Mouse (Mus musculus) limb, embryonic 10.5 days (tissue): ENCODE data around the gene Pfdn6. TPM values are rescaled to one million over a fixed set of nuclear protein-coding genes. Genes with fewer than 3 reads are reported as not detected.

Experiments
- DNase-seq: peaks from one replicate; pipeline ENCODE4 v3.0.0-alpha.2; 2017; ENCODE audit warnings: low spot score
- H3K27ac ChIP-seq: fragments of 300-500 bp; sonication (generic); 2 replicates; pipeline ENCODE4 v1.5.1; 2016; ENCODE audit warnings: mild to moderate bottlenecking
- H3K27me3 ChIP-seq: fragments of 300-500 bp; sonication (generic); 2 replicates; pipeline ENCODE4 v1.6.1; 2016; ENCODE audit warnings: low read depth, mild to moderate bottlenecking; ENCODE audit not compliant: poor library complexity, severe bottlenecking
- H3K36me3 ChIP-seq: fragments of 300-500 bp; sonication (generic); 2 replicates; pipeline ENCODE4 v1.6.1; 2016; ENCODE audit warnings: mild to moderate bottlenecking, moderate library complexity
- H3K4me1 ChIP-seq: fragments of 300-500 bp; sonication (generic); 2 replicates; pipeline ENCODE4 v1.6.1; 2016
- H3K4me3 ChIP-seq: fragments of 300-500 bp; sonication (generic); 2 replicates; pipeline ENCODE4 v1.5.1; 2016; ENCODE audit warnings: mild to moderate bottlenecking, moderate library complexity
- H3K9me3 ChIP-seq: fragments of 300-500 bp; sonication (generic); replicated peaks from 2 replicates; pipeline ENCODE4 v1.6.1; 2016; ENCODE audit warnings: mild to moderate bottlenecking
- WGBS: fragments of 180-500 bp; shearing (Covaris S2); methylation state at CpG from one replicate; pipeline ENCODE4 v1.1.7; 2016; 5-methylcytosine and 5-hydroxymethylcytosine counted together
- polyA plus RNA-seq: library from polyadenylated mRNA; unstranded; fragments of >200 nt; fragmentation: Nextera tagmentation; extraction: Ambion mirVana; gene quantifications from 2 replicates; pipeline ENCODE4 v1.2.1, GENCODE M21; 2016

The Pfdn6 gene
- polyA plus RNA-seq, 1 experiment from 2014 or later, result 212 TPM

DNA sequence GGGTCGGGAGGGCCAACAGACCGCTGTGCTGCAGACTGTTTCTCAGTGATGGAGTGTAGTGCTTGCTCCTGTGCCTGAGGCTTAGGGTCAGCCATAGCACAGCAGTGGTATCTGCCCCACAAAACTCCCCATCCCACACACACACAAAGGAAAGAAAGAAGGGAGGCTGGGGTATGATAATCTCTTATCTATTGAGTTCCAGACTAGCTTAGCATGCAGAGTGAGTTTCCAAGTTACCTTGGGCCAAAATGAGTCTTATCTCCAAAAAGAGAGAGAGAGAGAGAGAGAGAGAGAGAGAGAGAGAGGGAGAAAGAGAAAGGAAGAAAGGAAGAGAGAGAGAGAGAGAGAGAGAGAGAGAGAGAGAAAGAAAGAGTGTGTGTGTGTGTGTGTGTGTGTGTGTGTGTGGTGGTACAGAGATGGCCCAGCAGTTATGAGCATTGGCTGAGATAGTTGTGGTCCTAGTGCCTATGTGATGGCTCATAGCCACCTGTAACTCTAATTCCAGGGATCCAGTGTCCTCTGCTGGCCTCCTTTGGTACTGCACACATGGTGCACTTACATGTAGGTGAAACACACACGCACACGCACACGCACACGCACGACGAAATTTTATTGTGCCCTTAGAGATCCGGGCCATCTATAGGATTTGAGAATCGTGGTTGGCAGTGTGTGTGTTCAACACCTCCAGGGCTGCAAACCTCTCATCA, 15.4 kb downstream of the Pfdn6 start:
- no peak overlapping the region for H3K27ac ChIP-seq
- no peak overlapping the region for H3K4me3 ChIP-seq
- H3K36me3 ChIP-seq, result peaks cover 15% of the 10 kb centered on the region

GRCm38 (mm10) chr17:33921361-33921760, 18.8 kb downstream of the Pfdn6 start:
- no peak overlapping the region for H3K4me3 ChIP-seq
- WGBS, result 87% methylated on average over 7 of the region's 7 CpGs
- H3K27me3 ChIP-seq, result peaks cover 7% of the 10 kb centered on the region; the same call in 1 of the 2 replicates

More for the DNA sequence above, 15.4 kb downstream of the Pfdn6 start:
- H3K27me3 ChIP-seq, result no peaks in the 10 kb centered on the region
- WGBS, result 83% methylated on average over 10 of the region's 10 CpGs
- H3K9me3 ChIP-seq, result no peaks in the 10 kb centered on the region
- no peak for DNase-seq
- peaks cover 27% of the 10 kb centered on the region for H3K4me1 ChIP-seq

DNA sequence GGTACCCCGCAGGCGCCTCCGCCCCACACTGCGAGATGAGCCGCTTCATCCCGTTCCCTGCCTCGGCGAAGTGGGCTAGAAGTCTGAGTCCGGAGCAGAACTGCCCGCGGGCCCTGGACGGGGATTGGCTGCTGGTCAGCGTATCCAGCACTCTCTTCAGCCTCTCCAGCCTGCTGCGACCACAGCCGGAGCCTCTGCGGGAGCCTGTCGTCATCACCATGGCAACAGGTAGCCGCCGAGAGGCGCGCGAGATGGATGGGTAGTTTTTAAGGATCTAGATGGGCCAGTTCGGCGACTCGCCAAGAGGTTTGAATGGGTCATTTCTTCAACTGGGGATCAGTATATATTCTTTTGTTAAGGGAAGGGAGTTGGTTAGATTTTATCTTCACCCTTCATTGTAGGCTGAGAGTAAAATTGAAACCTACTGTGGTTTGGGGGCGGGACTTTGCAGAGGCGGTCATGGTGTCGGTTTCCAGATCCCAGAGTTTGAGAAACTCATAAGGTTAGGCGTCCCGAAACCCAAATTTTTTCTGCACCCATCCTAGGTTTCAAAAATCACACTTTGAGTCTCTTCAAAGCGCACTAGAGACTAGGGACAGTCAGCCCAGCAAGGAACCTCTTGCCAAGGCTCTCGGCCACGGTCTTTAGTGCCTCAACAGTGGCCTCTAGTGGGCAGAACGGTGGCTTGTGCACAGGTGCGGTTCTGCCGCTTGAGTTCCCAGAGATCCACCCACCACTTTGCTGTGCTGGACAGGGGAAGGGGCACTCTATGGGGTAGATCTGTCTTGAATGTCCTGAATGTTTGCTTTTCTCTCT, 19.7 kb downstream of the Pfdn6 start:
- Histone ChIP-seq H3K27ac (peak overlapping the region; percentile 79), H3K27me3 (peaks cover 7% of the 10 kb centered on the region; the same call in 1 of the 2 replicates), H3K4me3 (peak overlapping the region; percentile 73), H3K9me3 (no peaks in the 10 kb centered on the region), H3K36me3 (peaks cover 19% of the 10 kb centered on the region), H3K4me1 (peaks cover 39% of the 10 kb centered on the region)
- peak; percentile 88 for DNase-seq
- WGBS, result under 1% methylated on average over 36 of the region's 36 CpGs

More at GRCm38 (mm10) chr17:33921361-33921760, 18.8 kb downstream of the Pfdn6 start:
- H3K36me3 ChIP-seq, result peaks cover 26% of the 10 kb centered on the region
- DNase-seq, result no peak
- no peak overlapping the region for H3K27ac ChIP-seq
- H3K9me3 ChIP-seq, result no peaks in the 10 kb centered on the region
- H3K4me1 ChIP-seq, result peaks cover 39% of the 10 kb centered on the region

GRCm38 (mm10) chr17:33919351-33920281, 20.5 kb downstream of the Pfdn6 start:
- H3K4me1 ChIP-seq, result peaks cover 46% of the 10 kb centered on the region
- peaks cover 7% of the 10 kb centered on the region; the same call in 1 of the 2 replicates for H3K27me3 ChIP-seq
- H3K27ac ChIP-seq, result peak overlapping the region; percentile 79
- DNase-seq, result peak; percentile 62
- WGBS, result under 1% methylated on average over 52 of the region's 52 CpGs
- H3K4me3 ChIP-seq, result peak overlapping the region; percentile 73
- no peaks in the 10 kb centered on the region for H3K9me3 ChIP-seq
- peaks cover 26% of the 10 kb centered on the region for H3K36me3 ChIP-seq

DNA sequence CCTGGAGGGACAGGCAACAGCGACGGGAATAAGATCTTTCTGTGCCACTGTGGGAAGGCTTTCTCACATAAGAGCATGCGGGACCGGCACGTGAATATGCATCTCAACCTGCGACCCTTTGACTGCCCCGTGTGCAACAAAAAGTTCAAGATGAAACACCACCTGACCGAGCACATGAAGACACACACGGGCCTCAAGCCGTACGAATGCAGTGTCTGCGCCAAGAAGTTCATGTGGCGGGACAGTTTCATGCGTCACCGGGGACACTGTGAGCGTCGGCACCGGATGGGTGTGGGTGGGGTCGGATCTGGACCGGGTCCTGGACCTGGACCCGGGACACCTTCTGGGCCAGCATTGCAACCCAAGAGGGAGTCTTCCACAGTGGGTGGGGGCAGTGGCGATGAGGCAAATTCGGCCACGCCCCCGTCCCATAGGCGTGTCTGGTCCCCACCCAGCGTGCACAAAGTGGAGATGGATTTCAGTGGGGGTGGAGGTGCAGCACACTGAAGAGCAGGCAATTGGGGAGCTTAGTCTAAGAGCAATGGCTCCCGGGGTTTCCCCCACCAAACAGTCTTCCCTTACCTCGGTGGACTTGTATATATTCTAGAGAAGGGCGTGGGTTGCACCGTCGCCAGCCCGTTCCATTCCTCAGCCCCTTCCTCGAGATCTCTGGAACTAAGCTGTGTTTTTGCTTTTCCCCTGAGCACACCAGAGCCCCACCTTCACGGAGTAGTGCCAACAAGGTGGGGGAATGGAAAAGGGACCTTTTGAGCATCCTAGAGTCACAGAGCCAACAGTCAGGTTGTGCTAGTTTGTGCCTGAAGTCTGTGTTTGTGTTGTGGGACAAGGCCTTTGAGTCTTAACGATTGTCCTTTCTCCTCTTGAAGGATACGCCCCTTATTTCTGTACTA, 21.6 kb downstream of the Pfdn6 start:
- H3K36me3 ChIP-seq, result peaks cover 36% of the 10 kb centered on the region
- peak overlapping the region; percentile 73 for H3K4me3 ChIP-seq
- H3K27ac ChIP-seq, result no peak overlapping the region
- H3K4me1 ChIP-seq, result peaks cover 47% of the 10 kb centered on the region
- peaks cover 7% of the 10 kb centered on the region; the same call in 1 of the 2 replicates for H3K27me3 ChIP-seq
- DNase-seq, result no peak
- 56% methylated on average over 37 of the region's 37 CpGs for WGBS
- H3K9me3 ChIP-seq, result no peaks in the 10 kb centered on the region

GRCm38 (mm10) chr17:33917656-33918292, 22.4 kb downstream of the Pfdn6 start:
- H3K27ac ChIP-seq, result no peak overlapping the region
- 82% methylated on average over 18 of the region's 18 CpGs for WGBS
- peaks cover 7% of the 10 kb centered on the region; the same call in 1 of the 2 replicates for H3K27me3 ChIP-seq
- no peak for DNase-seq
- H3K9me3 ChIP-seq, result no peaks in the 10 kb centered on the region
- H3K4me1 ChIP-seq, result peaks cover 47% of the 10 kb centered on the region
- peaks cover 44% of the 10 kb centered on the region for H3K36me3 ChIP-seq
- peak overlapping the region; percentile 72 for H3K4me3 ChIP-seq

GRCm38 (mm10) chr17:33916847-33917655, 23.1 kb downstream of the Pfdn6 start:
- Histone ChIP-seq H3K9me3 (no peaks in the 10 kb centered on the region), H3K36me3 (peaks cover 51% of the 10 kb centered on the region), H3K27me3 (peaks cover 7% of the 10 kb centered on the region; the same call in 1 of the 2 replicates), H3K27ac (no peak overlapping the region), H3K4me1 (peaks cover 47% of the 10 kb centered on the region), H3K4me3 (peak overlapping the region; percentile 72)
- DNase-seq, result no peak
- 82% methylated on average over 31 of the region's 31 CpGs for WGBS

DNA sequence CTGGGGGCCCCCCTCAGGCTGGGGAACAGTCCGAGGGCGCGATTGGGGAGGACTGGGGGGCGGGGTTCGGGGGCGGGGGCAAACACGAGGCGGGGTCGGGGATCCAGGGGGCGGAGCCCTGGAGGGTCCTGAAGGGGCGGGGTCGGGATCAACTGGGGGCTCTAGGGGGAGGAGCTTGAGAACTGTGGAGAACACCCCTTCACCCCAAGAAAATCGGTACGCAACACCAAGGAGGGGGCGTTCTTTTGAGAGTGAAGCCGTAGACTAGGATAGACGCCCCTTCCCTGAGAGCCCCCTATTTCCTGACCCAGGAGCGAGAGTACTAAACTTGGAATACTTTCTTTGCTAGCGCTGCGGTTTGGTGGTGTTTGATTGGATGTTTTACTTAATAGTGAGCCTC, 23.8 kb downstream of the Pfdn6 start:
- H3K27me3 ChIP-seq, result peaks cover 7% of the 10 kb centered on the region; the same call in 1 of the 2 replicates
- DNase-seq, result no peak
- 3% methylated on average over 15 of the region's 20 CpGs for WGBS
- H3K9me3 ChIP-seq, result no peaks in the 10 kb centered on the region
- H3K27ac ChIP-seq, result peak overlapping the region; percentile 94
- peaks cover 59% of the 10 kb centered on the region for H3K36me3 ChIP-seq
- peak overlapping the region; percentile 72 for H3K4me3 ChIP-seq
- peaks cover 49% of the 10 kb centered on the region for H3K4me1 ChIP-seq

DNA sequence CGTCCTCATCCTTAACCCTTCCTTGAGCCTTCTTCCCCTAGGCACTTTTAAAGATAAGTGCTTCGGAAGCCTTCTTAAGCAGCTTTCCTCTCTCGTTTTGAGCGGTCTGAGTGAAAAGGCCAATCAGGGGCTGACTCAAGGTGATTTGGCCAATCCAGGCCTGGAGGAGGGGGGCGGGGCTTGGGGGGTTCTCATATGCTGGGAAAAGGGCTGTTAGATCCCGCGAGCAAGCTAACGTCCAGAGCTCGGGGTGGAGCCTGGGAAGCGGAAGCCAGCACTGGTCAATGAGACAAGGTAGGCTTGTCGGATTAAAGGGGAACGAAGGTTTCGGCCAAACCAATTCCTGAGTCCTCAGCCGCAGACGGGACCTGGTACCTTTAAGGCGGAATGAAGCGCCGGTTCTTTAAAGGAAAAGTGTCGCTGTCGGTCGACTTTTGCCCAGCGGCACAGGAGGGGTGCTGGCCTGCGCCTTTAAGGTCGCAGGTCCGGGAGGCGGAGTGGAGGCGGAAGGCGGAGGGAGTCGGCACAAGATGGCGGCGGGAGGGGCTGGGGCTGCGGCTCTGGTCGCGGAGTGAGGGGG, 24.4 kb downstream of the Pfdn6 start, which contains the start of the genes Tapbp and Zbtb22:
Gene Tapbp, plus strand, starts transcription at position 229 of the 580 bp plus-strand sequence.
Gene Zbtb22, plus strand, starts transcription at position 234 of the 580 bp plus-strand sequence.
- Histone ChIP-seq H3K27me3 (peaks cover 7% of the 10 kb centered on the region; the same call in 1 of the 2 replicates), H3K4me1 (peaks cover 50% of the 10 kb centered on the region), H3K27ac (peak within 1 kb of the TSS; percentile 94), H3K4me3 (peak within 1 kb of the TSS; percentile 72), H3K36me3 (peaks cover 64% of the 10 kb centered on the region), H3K9me3 (no peaks in the 10 kb centered on the region)
- under 1% methylated on average over 34 of the region's 34 CpGs for WGBS
- peak; percentile 95 for DNase-seq

GRCm38 (mm10) chr17:33914969-33915391, 25.2 kb downstream of the Pfdn6 start:
- peaks cover 49% of the 10 kb centered on the region for H3K4me1 ChIP-seq
- H3K27me3 ChIP-seq, result peaks cover 7% of the 10 kb centered on the region; the same call in 1 of the 2 replicates
- H3K36me3 ChIP-seq, result peaks cover 69% of the 10 kb centered on the region
- H3K4me3 ChIP-seq, result peak overlapping the region; percentile 72
- H3K27ac ChIP-seq, result no peak overlapping the region
- WGBS, result 80% methylated on average over 13 of the region's 13 CpGs
- no peak for DNase-seq
- H3K9me3 ChIP-seq, result no peaks in the 10 kb centered on the region
